Mouse (Mus musculus) ES-Bruce4 (cell line): ENCODE results near the gene Amz2. TPM values are rescaled to one million over a fixed set of nuclear protein-coding genes. Genes with fewer than 3 reads are reported as not detected.

Source experiments
- H3K27ac ChIP-seq: 2 replicates; pipeline ENCODE4 v1.5.1; 2012; ENCODE audit warnings: low read length, inconsistent platforms; ENCODE audit not compliant: insufficient read depth
- H3K27me3 ChIP-seq: 2 replicates; pipeline ENCODE4 v1.6.1; 2012; ENCODE audit warnings: mild to moderate bottlenecking, low read length, inconsistent platforms; ENCODE audit not compliant: control insufficient read depth, poor library complexity, insufficient read depth, severe bottlenecking
- H3K36me3 ChIP-seq: 2 replicates; pipeline ENCODE4 v1.6.1; 2012; ENCODE audit warnings: inconsistent platforms, mild to moderate bottlenecking, low read length, moderate library complexity; ENCODE audit not compliant: control insufficient read depth, poor library complexity, insufficient read depth, severe bottlenecking
- H3K4me1 ChIP-seq: one replicate; pipeline ENCODE4 v1.8.1; 2011; ENCODE audit warnings: low read length; ENCODE audit not compliant: control insufficient read depth, insufficient read depth
- H3K4me3 ChIP-seq: 2 replicates; pipeline ENCODE4 v1.5.1; 2011; ENCODE audit warnings: low read depth, mild to moderate bottlenecking, low read length
- H3K9ac ChIP-seq: 2 replicates; pipeline ENCODE4 v1.6.1; 2012; ENCODE audit warnings: low read depth, mild to moderate bottlenecking, inconsistent platforms; ENCODE audit not compliant: poor library complexity, severe bottlenecking
- H3K9me3 ChIP-seq: replicated peaks from 2 replicates; pipeline ENCODE4 v1.6.1; 2012; ENCODE audit warnings: mild to moderate bottlenecking, low read length, inconsistent platforms; ENCODE audit not compliant: control insufficient read depth, poor library complexity, insufficient read depth, severe bottlenecking
- CTCF ChIP-seq: IDR thresholded peaks from one replicate; pipeline ENCODE4 v1.8.1; 2011; ENCODE audit warnings: low read depth, low read length
- EP300 ChIP-seq: IDR thresholded peaks from 2 replicates; pipeline ENCODE4 v1.6.1; 2011; ENCODE audit warnings: low read depth, low read length; ENCODE audit not compliant: insufficient read depth
- POLR2A ChIP-seq: IDR thresholded peaks from one replicate; pipeline ENCODE4 v1.8.1; 2011; ENCODE audit warnings: low read length; ENCODE audit not compliant: insufficient read depth
- polyA plus RNA-seq: library from polyadenylated mRNA; stranded (reverse); fragments of >200 nt; gene quantifications from 2 replicates; pipeline ENCODE4 v1.2.4, GENCODE M21; 2011; ENCODE audit warnings: low read depth; ENCODE audit not compliant: missing spikeins, insufficient read depth, insufficient read length

Gene Amz2
- polyA plus RNA-seq, 1 experiment = 78.5 TPM

DNA sequence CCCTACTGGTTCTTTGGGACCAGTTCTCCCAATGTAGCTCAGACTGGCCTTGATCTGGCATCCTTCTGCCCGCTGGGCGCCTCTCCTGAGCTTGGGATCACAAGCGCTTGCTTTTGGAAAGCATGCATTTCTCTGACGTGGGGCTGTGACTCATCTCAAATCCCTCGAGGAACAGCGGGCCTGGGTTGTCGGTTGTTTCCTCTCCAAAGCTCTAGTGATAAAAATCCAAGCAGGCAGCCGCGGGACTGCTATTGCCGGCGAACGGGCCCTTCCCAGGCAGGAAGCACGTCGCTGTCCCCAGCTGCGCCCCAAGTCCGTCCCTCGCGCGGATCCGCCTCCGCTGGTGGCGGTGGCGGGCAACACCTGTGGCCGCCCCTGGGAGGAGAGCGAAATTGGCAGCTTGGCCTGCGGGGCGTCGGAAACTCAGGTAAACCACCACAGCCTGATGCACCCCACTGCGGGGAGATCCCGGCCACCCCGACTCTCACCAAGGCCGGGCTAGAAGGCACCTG, 14.1 kb downstream of the Amz2 start:
- H3K4me3 ChIP-seq = peak overlapping the region; percentile 55
- H3K36me3 ChIP-seq = peaks cover 5% of the 10 kb centered on the region
- H3K9me3 ChIP-seq = no peaks in the 10 kb centered on the region
- H3K9ac ChIP-seq = peak overlapping the region; percentile 49
- H3K4me1 ChIP-seq = no peaks in the 10 kb centered on the region
- TF ChIP-seq EP300 (no peak), CTCF (no peak), POLR2A (no peak)
- H3K27me3 ChIP-seq = no peaks in the 10 kb centered on the region
- no peak overlapping the region for H3K27ac ChIP-seq

DNA sequence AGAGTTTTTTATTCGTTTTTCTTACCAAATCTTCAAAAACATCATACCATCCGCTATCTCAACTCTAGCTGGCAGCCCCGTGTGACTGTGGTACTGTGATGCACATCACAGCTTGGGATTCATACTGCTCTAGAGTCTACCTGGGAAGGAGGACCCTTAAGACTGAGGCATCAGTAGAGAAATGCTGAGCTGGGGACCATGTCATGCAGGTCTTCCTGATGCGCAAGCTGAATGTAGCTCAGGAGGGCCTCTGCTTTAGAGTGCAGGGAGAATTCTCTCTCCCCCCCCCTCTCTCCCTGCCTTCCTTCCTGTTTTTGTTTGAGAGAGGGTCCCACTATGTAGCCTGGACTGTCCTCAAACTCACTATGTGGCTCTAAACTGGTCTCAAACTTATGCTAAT, 14.9 kb downstream of the Amz2 start:
- Histone ChIP-seq H3K36me3 (no peaks in the 10 kb centered on the region), H3K9me3 (no peaks in the 10 kb centered on the region), H3K4me1 (no peaks in the 10 kb centered on the region), H3K9ac (no peak overlapping the region), H3K27ac (no peak overlapping the region), H3K4me3 (no peak overlapping the region), H3K27me3 (no peaks in the 10 kb centered on the region)
- TF ChIP-seq POLR2A (no peak), EP300 (no peak), CTCF (no peak)

- Histone ChIP-seq H3K4me3 (no peak overlapping the region), H3K4me1 (no peaks in the 10 kb centered on the region), H3K36me3 (no peaks in the 10 kb centered on the region), H3K9ac (no peak overlapping the region), H3K27ac (no peak overlapping the region), H3K27me3 (no peaks in the 10 kb centered on the region), H3K9me3 (no peaks in the 10 kb centered on the region)
- peak; percentile 85 for TF ChIP-seq CTCF
- TF ChIP-seq POLR2A = no peak
- TF ChIP-seq EP300 = no peak
Measured at GRCm38 (mm10) chr11:109441119-109441518, 15.4 kb downstream of the Amz2 start.

DNA sequence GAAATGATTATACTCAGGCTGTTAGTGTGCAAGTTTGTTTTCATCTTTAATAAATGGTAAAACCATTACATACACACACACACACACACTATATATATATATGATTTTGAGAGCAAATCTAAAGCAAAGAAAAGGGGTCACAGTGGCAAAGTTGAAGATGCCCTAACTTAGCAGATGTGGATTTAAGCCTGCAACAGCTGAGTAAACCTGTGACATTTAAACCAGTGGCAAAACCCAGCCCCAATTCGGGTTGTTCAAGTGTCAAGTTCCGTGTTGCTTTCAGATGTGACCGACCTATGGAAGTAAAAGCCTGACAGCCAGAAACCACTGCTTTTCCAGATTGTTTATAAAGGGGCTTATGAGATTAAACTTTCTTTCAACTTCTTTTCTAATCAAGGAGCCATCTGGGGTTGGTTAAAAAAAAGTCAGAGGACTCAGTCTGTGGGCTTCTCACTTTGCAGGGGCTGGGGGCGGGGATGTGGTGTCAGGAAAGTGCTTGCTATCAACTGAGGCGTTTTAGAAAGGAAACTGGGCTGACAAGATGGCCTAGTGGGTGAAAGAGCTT, 16.5 kb downstream of the Amz2 start:
- H3K9ac ChIP-seq = no peak overlapping the region
- no peak overlapping the region for H3K4me3 ChIP-seq
- no peaks in the 10 kb centered on the region for H3K9me3 ChIP-seq
- H3K36me3 ChIP-seq = no peaks in the 10 kb centered on the region
- H3K4me1 ChIP-seq = no peaks in the 10 kb centered on the region
- no peak for TF ChIP-seq CTCF
- no peak for TF ChIP-seq EP300
- TF ChIP-seq POLR2A = no peak
- no peak overlapping the region for H3K27ac ChIP-seq
- H3K27me3 ChIP-seq = no peaks in the 10 kb centered on the region

DNA sequence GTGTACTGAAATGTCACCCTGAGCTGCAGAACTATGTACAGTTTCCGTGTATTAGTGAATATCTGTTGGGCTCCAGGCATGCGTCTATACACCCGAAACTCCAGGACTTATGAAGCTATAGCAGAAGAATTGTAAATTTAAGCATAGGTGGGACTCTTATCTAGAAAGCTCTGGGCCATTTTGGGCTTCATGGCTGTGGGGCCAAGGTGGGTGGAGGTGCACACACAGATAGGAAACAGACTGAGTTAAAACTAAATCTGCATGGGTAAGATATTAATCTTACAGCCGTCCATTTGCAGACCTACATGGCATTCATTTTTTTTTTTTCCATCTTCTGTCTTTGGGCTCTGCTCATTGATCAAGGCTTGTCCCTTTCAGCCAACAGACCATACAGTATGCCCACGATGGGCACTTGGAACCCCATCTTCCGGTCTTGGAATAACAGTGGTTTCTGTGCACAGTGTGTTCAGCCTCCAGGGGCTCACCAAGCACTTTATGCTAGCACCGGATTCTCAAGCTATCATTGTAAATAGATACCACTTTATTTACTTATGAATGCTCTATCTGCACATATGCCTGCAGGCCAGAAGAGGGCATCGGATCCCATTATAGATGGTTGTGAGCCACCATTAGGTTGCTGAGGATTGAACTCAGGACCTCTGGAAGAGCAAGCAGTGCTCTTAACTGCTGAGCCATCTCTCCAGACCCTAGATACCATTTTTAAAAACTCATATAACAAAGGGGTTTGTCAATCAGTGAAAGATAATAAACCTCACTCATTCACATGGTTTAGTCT, 17.9 kb downstream of the Amz2 start:
- no peak overlapping the region for H3K4me3 ChIP-seq
- TF ChIP-seq EP300 (no peak), CTCF (no peak), POLR2A (no peak)
- no peaks in the 10 kb centered on the region for H3K27me3 ChIP-seq
- no peaks in the 10 kb centered on the region for H3K9me3 ChIP-seq
- H3K36me3 ChIP-seq = no peaks in the 10 kb centered on the region
- H3K27ac ChIP-seq = no peak overlapping the region
- H3K4me1 ChIP-seq = no peaks in the 10 kb centered on the region
- H3K9ac ChIP-seq = no peak overlapping the region

DNA sequence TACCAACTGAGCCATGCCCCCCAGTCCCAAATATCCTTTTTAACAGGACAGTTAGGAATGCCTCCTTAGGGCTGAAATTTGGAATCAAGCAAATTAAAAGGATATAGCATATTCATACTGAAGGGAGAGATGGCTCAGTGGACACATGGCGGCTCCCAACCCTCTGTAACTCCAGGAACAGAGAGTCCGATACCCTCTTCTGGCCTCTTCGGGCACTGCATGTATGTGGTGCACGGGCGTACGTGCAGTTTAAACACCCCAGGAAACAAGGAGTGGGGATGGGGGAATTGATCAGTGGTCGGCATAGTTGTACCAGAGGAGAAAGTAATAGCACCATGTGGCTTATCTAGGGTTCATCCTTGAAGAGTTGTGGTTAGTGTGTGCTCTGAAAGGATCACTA, 18.9 kb downstream of the Amz2 start:
- peak; percentile 74 for TF ChIP-seq CTCF
- TF ChIP-seq POLR2A = no peak
- no peak overlapping the region for H3K27ac ChIP-seq
- H3K9ac ChIP-seq = no peak overlapping the region
- H3K27me3 ChIP-seq = no peaks in the 10 kb centered on the region
- no peak overlapping the region for H3K4me3 ChIP-seq
- H3K4me1 ChIP-seq = no peaks in the 10 kb centered on the region
- no peaks in the 10 kb centered on the region for H3K36me3 ChIP-seq
- H3K9me3 ChIP-seq = no peaks in the 10 kb centered on the region
